Mouse (Mus musculus): Measurements from ENCODE around the gene Uts2r. TPM values are rescaled to one million over a fixed set of nuclear protein-coding genes. Genes with fewer than 3 reads are reported as not detected.

Gene Uts2r
- polyA plus RNA-seq, 1 experiment from 2014 or later, result not detected

GRCm38 (mm10) chr11:121198622-121199021, 38.6 kb downstream of the Uts2r start:
- Histone ChIP-seq H3K79me2 (ENCODE audit: inconsistent target) (no peaks in the 10 kb centered on the region), H3K4me3 (ENCODE audit: inconsistent target) (no peak overlapping the region), H3K36me3 (ENCODE audit: inconsistent target) (no peaks in the 10 kb centered on the region), H3K27ac (no peak overlapping the region)
- 68% methylated on average over 2 of the region's 2 CpGs for WGBS (ENCODE audit: missing documents)

GRCm38 (mm10) chr11:121199851-121200250, 39.8 kb downstream of the Uts2r start:
- H3K36me3 ChIP-seq (ENCODE audit: inconsistent target), result no peaks in the 10 kb centered on the region
- no peak overlapping the region for H3K4me3 ChIP-seq (ENCODE audit: inconsistent target)
- no peaks in the 10 kb centered on the region for H3K79me2 ChIP-seq (ENCODE audit: inconsistent target)
- H3K27ac ChIP-seq, result no peak overlapping the region
- WGBS (ENCODE audit: missing documents), result 89% methylated on average over 4 of the region's 4 CpGs

GRCm38 (mm10) chr11:121200781-121201180, 40.7 kb downstream of the Uts2r start:
- Histone ChIP-seq H3K27ac (no peak overlapping the region), H3K36me3 (ENCODE audit: inconsistent target) (no peaks in the 10 kb centered on the region), H3K79me2 (ENCODE audit: inconsistent target) (no peaks in the 10 kb centered on the region), H3K4me3 (ENCODE audit: inconsistent target) (no peak overlapping the region)
- WGBS (ENCODE audit: missing documents), result 96% methylated on average over 6 of the region's 6 CpGs

- 85% methylated on average over 10 of the region's 11 CpGs for WGBS (ENCODE audit: missing documents)
Observed at GRCm38 (mm10) chr11:121201436-121202198, 41.5 kb downstream of the Uts2r start.

GRCm38 (mm10) chr11:121203859-121204160, 43.7 kb downstream of the Uts2r start:
- 0% methylated on average over 5 of the region's 5 CpGs for WGBS (ENCODE audit: missing documents)
- Histone ChIP-seq H3K27ac (no peak overlapping the region), H3K4me3 (ENCODE audit: inconsistent target) (peak overlapping the region; percentile 49), H3K79me2 (ENCODE audit: inconsistent target) (no peaks in the 10 kb centered on the region), H3K36me3 (ENCODE audit: inconsistent target) (no peaks in the 10 kb centered on the region; the same call in 1 of the 2 replicates)

More at GRCm38 (mm10) chr11:121201436-121202198, 41.5 kb downstream of the Uts2r start:
- Histone ChIP-seq H3K36me3 (ENCODE audit: inconsistent target) (no peaks in the 10 kb centered on the region), H3K27ac (no peak overlapping the region), H3K79me2 (ENCODE audit: inconsistent target) (no peaks in the 10 kb centered on the region), H3K4me3 (ENCODE audit: inconsistent target) (no peak overlapping the region)

GRCm38 (mm10) chr11:121204161-121205006, 44.3 kb downstream of the Uts2r start, which contains the start of the genes Hexdc and Ogfod3:
TSS of gene Hexdc (plus strand) at chr11:121204433.
TSS of gene Ogfod3 (minus strand) at chr11:121204711.
- peak within 1 kb of the TSS; percentile 49 for H3K4me3 ChIP-seq (ENCODE audit: inconsistent target)
- WGBS (ENCODE audit: missing documents), result 0% methylated on average over 68 of the region's 70 CpGs

More at GRCm38 (mm10) chr11:121204161-121205006, 44.3 kb downstream of the Uts2r start, which contains the start of the genes Hexdc and Ogfod3:
- Histone ChIP-seq H3K27ac (no peak within 1 kb of the TSS), H3K36me3 (ENCODE audit: inconsistent target) (no peaks in the 10 kb centered on the region; the same call in 1 of the 2 replicates), H3K79me2 (ENCODE audit: inconsistent target) (no peaks in the 10 kb centered on the region)

Other genes starting within 250 kb of the Uts2r start
- gene Ccdc57, start 227.4 kb upstream of the Uts2r start, polyA plus RNA-seq (2018), result 1.4 to 3.2 TPM (median 1.7 TPM) in 3 replicates
- gene Slc16a3, start 211.8 kb upstream of the Uts2r start, polyA plus RNA-seq (2018), result 5.7 to 18.5 TPM (median 14.2 TPM) in 3 replicates
- 77.7 to 122 TPM (median 77.9 TPM) in 3 replicates for gene Csnk1d, start 168.9 kb upstream of the Uts2r start, polyA plus RNA-seq (2018)
- 0.59 to 2.0 TPM in 2 of 3 replicates, not detected in the other for gene Cd7, start 120.9 kb upstream of the Uts2r start, polyA plus RNA-seq (2018)
- not detected in 3 replicates for gene Sectm1b, start 96.7 kb upstream of the Uts2r start, polyA plus RNA-seq (2018)
- 0.47 TPM in 1 of 3 replicates, not detected in the others for gene Sectm1a, start 79.1 kb upstream of the Uts2r start, polyA plus RNA-seq (2018)
- not detected in 3 replicates for gene Tex19.2, start 41.6 kb upstream of the Uts2r start, polyA plus RNA-seq (2018)
- gene Tex19.1, start 14.1 kb upstream of the Uts2r start, polyA plus RNA-seq (2018), result not detected in 3 replicates
- 3.2 to 5.5 TPM (median 4.4 TPM) in 3 replicates for gene Hexdc, start 44.2 kb downstream of the Uts2r start, polyA plus RNA-seq (2018)
- 8.1 to 12.7 TPM (median 12.5 TPM) in 3 replicates for gene Ogfod3, start 44.4 kb downstream of the Uts2r start, polyA plus RNA-seq (2018)
- 46.9 to 74.0 TPM (median 67.5 TPM) in 3 replicates for gene Cybc1, start 69.1 kb downstream of the Uts2r start, polyA plus RNA-seq (2018)
- 6.9 to 20.7 TPM (median 17.3 TPM) in 3 replicates for gene Narf, start 77.0 kb downstream of the Uts2r start, polyA plus RNA-seq (2018)
- gene Foxk2, start 99.7 kb downstream of the Uts2r start, polyA plus RNA-seq (2018), result 20.0 to 26.9 TPM (median 20.9 TPM) in 3 replicates
- 44.7 to 56.4 TPM (median 51.3 TPM) in 3 replicates for gene Wdr45b, start 194.2 kb downstream of the Uts2r start, polyA plus RNA-seq (2018)
- not detected in 3 replicates for gene Rab40b, start 228.0 kb downstream of the Uts2r start, polyA plus RNA-seq (2018)

Measured in macrophage (primary cell).